Mouse (Mus musculus) lung, embryonic 14.5 days (tissue): ENCODE data around the gene Elovl5. TPM values are rescaled to one million over a fixed set of nuclear protein-coding genes. Genes with fewer than 3 reads are reported as not detected.

Experiments used
- ATAC-seq: fragments of 200-750 bp; cut with Nextera tagmentation; 2 replicates; pipeline ENCODE4 v1.8.0; 2017; ENCODE audit warnings: mild to moderate bottlenecking, moderate TSS enrichment, moderate library complexity; ENCODE audit not compliant: insufficient read depth
- DNase-seq: peaks from one replicate; pipeline ENCODE4 v3.0.0-alpha.2; 2015
- H3K27ac ChIP-seq: fragments of 300-500 bp; sonication (generic); 2 replicates; pipeline ENCODE4 v1.5.1; 2014; ENCODE audit warnings: low read depth, mild to moderate bottlenecking, moderate library complexity
- H3K27me3 ChIP-seq: fragments of 300-500 bp; sonication (generic); 2 replicates; pipeline ENCODE4 v1.6.1; 2014; ENCODE audit warnings: low read length, control low read depth; ENCODE audit not compliant: insufficient read depth
- H3K36me3 ChIP-seq: fragments of 300-500 bp; sonication (generic); 2 replicates; pipeline ENCODE4 v1.6.1; 2014; ENCODE audit warnings: control low read depth; ENCODE audit not compliant: insufficient read depth
- H3K4me1 ChIP-seq: fragments of 300-500 bp; sonication (generic); 2 replicates; pipeline ENCODE4 v1.6.1; 2014; ENCODE audit warnings: antibody characterized with exemption, control low read depth; ENCODE audit not compliant: insufficient read depth
- H3K4me2 ChIP-seq: fragments of 300-500 bp; sonication (generic); 2 replicates; pipeline ENCODE4 v1.6.1; 2014; ENCODE audit warnings: mild to moderate bottlenecking
- H3K4me3 ChIP-seq: fragments of 300-500 bp; sonication (generic); 2 replicates; pipeline ENCODE4 v1.5.1; 2014; ENCODE audit warnings: low read depth, low read length
- H3K9ac ChIP-seq: fragments of 300-500 bp; sonication (generic); 2 replicates; pipeline ENCODE4 v1.6.1; 2014
- H3K9me3 ChIP-seq: fragments of 300-500 bp; sonication (generic); 2 replicates; pipeline ENCODE4 v1.6.1; 2016; ENCODE audit warnings: low read depth, low read length, control low read depth
- CTCF ChIP-seq: IDR thresholded peaks from 2 replicates; pipeline ENCODE4 v1.5.1; 2016; ENCODE audit warnings: antibody characterized with exemption, low read depth
- WGBS: fragments of 180-500 bp; shearing (Covaris S2); extraction: QIAGEN DNeasy Blood & Tissue Kit; methylation state at CpG from one replicate; pipeline ENCODE4 v1.1.7; 2014; 5-methylcytosine and 5-hydroxymethylcytosine counted together
- polyA plus RNA-seq: library from polyadenylated mRNA; unstranded; fragments of >200 nt; fragmentation: Nextera tagmentation; extraction: Ambion mirVana; gene quantifications from 2 replicates; pipeline ENCODE4 v1.2.1, GENCODE M21; 2014

Elovl5 gene
- polyA plus RNA-seq, 1 experiment from 2014 or later, result 76.7 TPM

- no peaks in the 10 kb centered on the region for H3K36me3 ChIP-seq
- 80% methylated on average over 10 of the region's 10 CpGs for WGBS
- no peak overlapping the region for H3K27ac ChIP-seq
- H3K9ac ChIP-seq, result no peak overlapping the region
- no peak overlapping the region for H3K4me2 ChIP-seq
- no peak for TF ChIP-seq CTCF
- H3K27me3 ChIP-seq, result no peaks in the 10 kb centered on the region
- DNase-seq, result no peak
- no peak overlapping the region for H3K4me3 ChIP-seq
- H3K4me1 ChIP-seq, result no peaks in the 10 kb centered on the region
- no peaks in the 10 kb centered on the region for H3K9me3 ChIP-seq
- ATAC-seq, result no peak
Measured at GRCm38 (mm10) chr9:78010707-78011106, 93.5 kb downstream of the Elovl5 start.

- H3K4me2 ChIP-seq, result no peak overlapping the region
- TF ChIP-seq CTCF, result no peak
- no peaks in the 10 kb centered on the region for H3K27me3 ChIP-seq
Measured at GRCm38 (mm10) chr9:78012066-78012465, 94.9 kb downstream of the Elovl5 start.

GRCm38 (mm10) chr9:78012681-78013080 is 95.5 kb downstream of the Elovl5 start:
- H3K4me1 ChIP-seq, result no peaks in the 10 kb centered on the region
- no peak overlapping the region for H3K9ac ChIP-seq
- no peak for ATAC-seq
- no peak for DNase-seq
- no peak for TF ChIP-seq CTCF
- H3K4me2 ChIP-seq, result no peak overlapping the region
- no peaks in the 10 kb centered on the region for H3K36me3 ChIP-seq
- H3K27me3 ChIP-seq, result no peaks in the 10 kb centered on the region
- no peaks in the 10 kb centered on the region for H3K9me3 ChIP-seq
- WGBS, result 84% methylated on average over 5 of the region's 5 CpGs
- H3K27ac ChIP-seq, result no peak overlapping the region
- H3K4me3 ChIP-seq, result no peak overlapping the region

More at GRCm38 (mm10) chr9:78012066-78012465, 94.9 kb downstream of the Elovl5 start:
- Histone ChIP-seq H3K27ac (no peak overlapping the region), H3K4me3 (no peak overlapping the region), H3K36me3 (no peaks in the 10 kb centered on the region), H3K9me3 (no peaks in the 10 kb centered on the region), H3K4me1 (no peaks in the 10 kb centered on the region), H3K9ac (no peak overlapping the region)
- DNase-seq (no peak), ATAC-seq (no peak)
- WGBS, result 80% methylated on average over 4 of the region's 4 CpGs

- Histone ChIP-seq H3K9me3 (no peaks in the 10 kb centered on the region), H3K4me2 (no peak overlapping the region), H3K27me3 (no peaks in the 10 kb centered on the region), H3K27ac (no peak overlapping the region), H3K4me3 (no peak overlapping the region), H3K9ac (no peak overlapping the region), H3K4me1 (no peaks in the 10 kb centered on the region), H3K36me3 (no peaks in the 10 kb centered on the region)
- no peak for ATAC-seq
- TF ChIP-seq CTCF, result peak; percentile 51
- 23% methylated on average over 1 of the region's 1 CpGs for WGBS
- DNase-seq, result no peak
Measured at GRCm38 (mm10) chr9:78013813-78014212, 96.6 kb downstream of the Elovl5 start.

- DNase-seq, result no peak
- Histone ChIP-seq H3K27me3 (no peaks in the 10 kb centered on the region), H3K27ac (no peak overlapping the region), H3K4me1 (no peaks in the 10 kb centered on the region), H3K4me2 (no peak overlapping the region), H3K36me3 (no peaks in the 10 kb centered on the region), H3K9me3 (no peaks in the 10 kb centered on the region), H3K9ac (no peak overlapping the region), H3K4me3 (no peak overlapping the region)
- 81% methylated on average over 7 of the region's 7 CpGs for WGBS
- TF ChIP-seq CTCF, result no peak
- no peak for ATAC-seq
Measured at GRCm38 (mm10) chr9:78015816-78016215, 98.7 kb downstream of the Elovl5 start.

- Histone ChIP-seq H3K9me3 (no peaks in the 10 kb centered on the region), H3K4me2 (no peak overlapping the region)
- peak; percentile 7 for DNase-seq
Measured at GRCm38 (mm10) chr9:78016288-78016687, 99.1 kb downstream of the Elovl5 start.

GRCm38 (mm10) chr9:78021256-78021655 is 104.1 kb downstream of the Elovl5 start:
- Histone ChIP-seq H3K9ac (no peak overlapping the region), H3K4me1 (0 out of 2 replicates have a peak, but pooled peaks cover 10% of the 10 kb centered on the region), H3K36me3 (no peaks in the 10 kb centered on the region), H3K9me3 (no peaks in the 10 kb centered on the region), H3K4me2 (no peak overlapping the region), H3K27ac (peak overlapping the region; percentile 46; the same call in 1 of the 2 replicates), H3K4me3 (no peak overlapping the region), H3K27me3 (no peaks in the 10 kb centered on the region)
- TF ChIP-seq CTCF, result no peak
- ATAC-seq (peak; percentile 33; the same call in 1 of the 2 replicates), DNase-seq (peak; percentile 36)
- WGBS, result 33% methylated on average over 9 of the region's 9 CpGs

More at GRCm38 (mm10) chr9:78016288-78016687, 99.1 kb downstream of the Elovl5 start:
- Histone ChIP-seq H3K36me3 (no peaks in the 10 kb centered on the region), H3K4me3 (no peak overlapping the region), H3K27ac (no peak overlapping the region), H3K9ac (no peak overlapping the region), H3K4me1 (0 out of 2 replicates have a peak, but pooled peaks cover 4% of the 10 kb centered on the region), H3K27me3 (no peaks in the 10 kb centered on the region)
- no peak for TF ChIP-seq CTCF
- no peak for ATAC-seq
- 45% methylated on average over 15 of the region's 15 CpGs for WGBS
